Mouse (Mus musculus) gastrocnemius, postnatal 4 days (tissue): ENCODE data around the gene Atf1. TPM values are rescaled to one million over a fixed set of nuclear protein-coding genes. Genes with fewer than 3 reads are reported as not detected.
"Not testable (repeated sequence)": the region's sequence is repeated elsewhere in the genome, so short reads cannot be mapped to it uniquely, and the experiment has no call there.

Experiments used
- DNase-seq, 2 experiments: peaks; one replicate each; pipeline ENCODE4 v3.0.0; 2021 to 2022; ENCODE audit warnings: low spot score in 2 of 2, mixed read lengths in 2 of 2
- total RNA-seq, 2 experiments: library from RNA; stranded (reverse); gene quantifications; 2 replicates each; pipeline ENCODE4 v1.2.3; 2021

Atf1 gene
- total RNA-seq, 2 experiments from 2014 or later: 66.1 to 68.7 TPM

DNA sequence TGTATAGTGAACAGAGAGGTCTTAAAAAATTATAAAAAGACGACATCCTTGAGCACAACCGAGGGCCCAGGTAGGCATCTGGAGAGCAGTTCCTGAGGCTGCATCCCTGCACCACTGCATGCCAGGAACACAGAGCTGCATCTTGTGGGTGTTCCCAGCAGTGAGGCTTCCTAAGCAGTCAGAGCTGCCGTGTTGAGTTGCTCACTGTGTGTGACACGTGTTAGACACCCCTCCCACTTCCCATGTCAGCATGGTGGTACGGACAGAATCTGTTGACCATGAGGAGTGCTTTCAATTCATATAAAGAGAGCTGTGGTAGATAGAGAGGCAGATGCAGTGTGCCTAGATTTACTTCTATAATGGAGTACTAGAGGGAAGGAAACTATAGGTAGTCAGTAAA is 29.7 kb downstream of the Atf1 start:
- no peak for DNase-seq

DNA sequence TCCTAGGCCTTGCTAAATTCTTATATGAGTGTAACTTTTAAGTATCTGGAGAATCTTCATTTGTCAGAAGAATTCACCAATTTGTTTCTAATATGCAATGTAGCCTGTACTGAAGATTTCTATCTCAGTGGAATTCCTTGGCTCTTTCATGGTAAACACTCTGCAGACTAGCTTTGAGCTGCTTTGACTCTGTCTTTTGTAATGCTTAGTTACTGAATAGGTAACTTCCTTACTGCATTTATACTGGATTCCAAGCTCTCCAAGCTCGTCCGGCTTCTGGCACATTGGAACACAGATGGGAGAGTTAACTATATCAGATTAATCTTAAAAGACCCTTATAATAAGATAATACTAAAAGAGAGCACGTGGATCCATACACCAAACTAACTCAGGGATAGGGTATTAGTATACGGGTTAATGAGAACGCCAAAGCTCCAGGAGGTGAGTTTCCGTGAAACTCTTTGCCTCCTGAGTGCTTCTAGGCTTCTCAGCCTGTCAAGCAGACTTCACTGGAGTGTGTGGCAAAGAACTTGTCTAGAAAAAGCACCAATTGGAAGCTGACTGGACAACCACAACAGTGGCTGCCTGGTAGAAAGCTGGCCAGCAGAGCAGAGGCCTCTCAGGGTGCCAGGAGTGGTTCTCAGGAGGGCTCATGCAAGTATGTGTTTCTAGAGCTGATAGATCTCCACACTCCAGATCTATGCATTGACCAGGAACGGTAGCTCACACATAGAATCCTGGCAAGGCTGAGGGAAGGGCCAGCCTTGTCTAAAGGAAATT is 31.2 kb downstream of the Atf1 start:
- no peak for DNase-seq

DNA sequence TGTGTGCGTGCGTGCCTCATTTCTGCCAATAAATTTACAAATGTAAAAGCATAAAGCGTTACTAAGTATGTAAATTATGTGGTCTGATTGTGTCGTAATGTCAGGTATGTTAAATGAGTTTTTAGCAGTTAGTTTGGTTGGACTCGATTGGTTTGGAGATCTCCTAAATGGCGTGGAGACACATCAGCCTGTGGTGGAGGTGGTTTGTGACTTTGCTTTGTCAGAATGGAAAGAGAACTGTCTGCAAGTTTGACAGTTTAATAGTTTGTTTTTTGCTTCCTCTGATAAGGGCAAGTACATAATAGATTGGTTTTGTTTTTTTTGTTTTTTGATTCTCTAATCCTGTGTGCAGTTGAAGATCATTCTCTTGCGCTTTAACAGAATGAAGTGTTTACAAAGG is 32.7 kb downstream of the Atf1 start:
- not testable (repeated sequence) for DNase-seq

DNA sequence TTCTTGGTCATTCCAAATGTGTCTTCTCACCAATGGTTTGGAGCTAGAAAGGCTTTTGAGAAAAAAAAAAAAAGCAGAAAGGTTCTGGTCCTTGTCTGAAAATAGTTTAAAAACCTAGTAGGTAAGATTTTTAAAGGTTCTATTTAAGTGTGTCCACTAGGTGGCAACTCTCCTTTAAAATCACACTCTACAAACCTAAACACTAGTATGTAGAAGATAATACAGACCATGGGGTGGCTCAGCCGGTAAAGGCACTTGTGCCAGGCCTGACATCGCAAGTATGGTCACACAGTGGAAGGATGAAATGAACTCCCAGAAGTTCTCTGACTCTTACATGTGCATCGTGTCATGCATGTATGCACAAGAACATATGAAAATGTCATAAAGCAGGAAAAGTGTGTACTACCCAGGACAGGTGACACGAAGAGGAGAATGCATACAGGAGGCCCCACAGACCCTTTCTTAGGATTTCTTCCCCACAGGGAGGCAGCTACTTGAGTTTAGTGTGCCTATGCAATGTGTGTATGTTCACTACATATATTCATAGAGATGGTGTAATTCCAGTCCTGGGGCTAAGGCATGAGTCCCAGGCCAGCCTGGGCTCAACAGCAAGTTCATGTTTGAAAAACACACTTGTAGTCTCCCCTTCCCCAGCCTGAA is 35.8 kb downstream of the Atf1 start:
- no peak for DNase-seq

DNA sequence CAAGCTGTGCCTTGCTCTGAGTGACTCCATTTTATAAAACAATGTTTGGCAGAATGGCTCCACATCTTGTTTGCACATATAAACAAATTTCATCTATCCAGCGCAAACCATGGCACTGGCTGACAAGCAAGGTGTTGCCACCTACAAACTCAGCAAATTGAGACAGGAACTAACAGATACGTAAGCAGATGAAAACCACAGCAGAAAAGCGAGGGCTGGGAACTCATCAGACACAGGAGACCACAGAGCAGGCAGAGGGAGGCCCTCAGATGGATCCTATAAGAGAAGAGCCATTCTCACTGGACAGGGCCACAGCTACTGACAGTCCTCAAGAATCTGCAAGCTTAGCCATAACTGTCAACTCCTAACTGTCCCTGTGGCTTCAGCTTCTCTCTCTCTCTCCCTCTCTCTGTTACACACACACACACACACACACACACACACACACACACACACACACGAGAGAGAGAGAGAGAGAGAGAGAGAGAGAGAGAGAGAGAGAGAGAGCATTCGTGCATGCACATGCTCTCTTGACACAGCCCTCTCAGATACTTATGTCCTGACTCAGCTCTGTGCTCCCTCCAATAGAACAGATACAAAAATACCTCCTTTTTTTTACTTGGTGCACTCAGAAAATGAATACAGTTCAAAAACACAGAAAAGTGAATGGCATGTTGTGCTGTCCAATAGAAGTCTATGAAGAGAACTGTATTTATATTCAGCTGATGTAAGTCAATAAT is 38.1 kb downstream of the Atf1 start:
- DNase-seq: no peak

DNA sequence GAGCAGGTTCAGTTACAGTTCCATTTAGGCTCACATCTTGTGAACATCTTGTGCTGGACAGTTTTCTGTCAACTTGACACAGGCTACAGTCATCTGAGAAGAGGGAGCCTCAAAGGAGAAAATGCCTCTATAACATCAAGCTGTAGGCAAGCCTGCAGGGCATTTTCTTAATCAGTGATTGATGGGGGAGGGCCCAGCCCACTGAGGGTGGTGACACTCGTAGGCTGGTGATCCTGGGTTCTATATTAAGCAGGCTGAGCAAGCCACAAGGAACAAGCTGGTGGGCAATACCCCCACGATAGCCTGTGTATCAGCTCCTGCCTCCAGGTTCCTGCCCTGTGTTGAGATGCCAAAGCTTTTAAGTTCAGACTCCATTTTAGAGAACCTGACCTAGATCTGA is 41.3 kb downstream of the Atf1 start:
- DNase-seq: no peak

DNA sequence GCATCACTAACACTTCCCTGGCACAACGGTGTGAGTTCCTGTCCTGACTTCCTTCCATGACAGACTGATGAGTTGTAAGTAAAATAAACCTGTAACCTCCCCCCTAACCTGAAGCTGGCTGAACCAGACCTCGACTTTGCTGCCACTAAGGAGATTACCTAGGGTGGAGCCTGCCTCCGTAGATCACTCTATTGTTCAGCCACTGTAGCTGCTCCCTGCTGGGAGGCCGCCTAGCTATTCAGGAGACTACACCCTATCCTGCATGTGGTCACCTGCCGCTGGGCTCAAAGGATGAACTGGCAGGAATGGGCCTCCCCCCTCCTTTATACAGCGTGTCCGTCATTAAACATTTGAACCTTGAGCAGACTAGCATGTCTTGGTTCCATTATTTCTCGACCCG is 42.2 kb downstream of the Atf1 start:
- DNase-seq: no peak

DNA sequence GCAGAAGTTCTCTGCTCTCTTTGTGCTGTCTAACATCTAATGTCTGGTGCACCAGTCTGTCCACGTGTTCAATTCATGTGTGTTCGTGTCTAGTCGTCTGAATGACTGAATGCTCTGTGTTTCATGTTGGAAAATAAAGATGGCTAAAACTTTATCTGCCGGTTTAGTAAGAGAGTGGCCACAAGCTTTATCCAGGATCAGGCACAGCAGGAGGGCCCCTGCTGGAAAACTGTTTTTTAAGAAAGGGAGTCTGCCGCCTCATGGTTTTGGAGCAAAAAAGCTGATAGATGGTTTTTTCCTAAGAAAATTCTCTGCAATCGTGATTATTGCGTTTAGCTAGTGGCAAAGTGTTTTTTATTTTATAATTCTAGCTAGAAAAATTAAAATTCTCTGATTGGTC is 43.0 kb downstream of the Atf1 start:
- not testable (repeated sequence) for DNase-seq

DNA sequence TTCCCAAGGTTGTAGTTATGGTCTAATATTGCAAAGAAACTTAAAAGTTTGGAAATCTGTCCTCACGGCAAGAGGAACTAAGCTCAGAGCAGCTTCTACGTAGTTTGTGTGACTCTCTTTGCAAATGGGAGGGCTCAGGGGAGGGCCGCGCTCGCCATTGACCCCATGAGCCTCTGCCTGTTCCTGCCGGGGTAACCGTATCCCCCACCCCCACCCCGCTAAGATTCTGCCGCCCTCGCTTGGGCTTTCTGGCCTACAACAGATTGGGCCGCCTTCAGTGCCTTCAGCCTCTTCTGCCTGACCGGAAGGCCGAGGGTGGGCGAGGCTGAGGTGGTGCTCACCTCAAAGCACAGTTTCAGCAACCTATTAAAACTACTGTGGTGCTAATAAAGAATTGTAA is 43.8 kb downstream of the Atf1 start:
- DNase-seq: no peak

DNA sequence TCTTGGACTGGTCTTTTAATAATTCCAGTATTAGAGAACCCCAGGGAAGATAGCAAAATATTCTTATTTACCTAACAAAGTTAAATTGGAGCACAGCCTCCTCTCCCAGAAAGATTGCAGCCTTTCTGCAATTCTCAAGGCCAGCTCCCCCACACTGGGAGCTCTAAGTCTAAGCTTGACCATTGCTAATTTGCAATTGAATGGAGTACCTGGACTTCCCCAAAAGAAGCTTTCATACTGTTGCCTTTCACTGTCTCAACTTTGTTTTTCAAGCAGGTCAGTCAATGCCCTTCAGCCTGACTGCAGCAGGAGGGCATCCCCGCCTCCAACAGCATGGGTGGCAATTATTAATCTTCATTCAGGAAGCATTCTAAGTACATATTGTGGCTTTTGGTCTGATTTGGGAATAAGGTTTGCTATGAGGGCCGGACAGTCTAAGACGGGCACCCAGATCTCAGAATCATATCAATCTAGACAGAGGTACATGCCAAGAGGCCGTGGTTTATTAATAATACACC is 46.2 kb downstream of the Atf1 start:
- not testable (repeated sequence) for DNase-seq

DNA sequence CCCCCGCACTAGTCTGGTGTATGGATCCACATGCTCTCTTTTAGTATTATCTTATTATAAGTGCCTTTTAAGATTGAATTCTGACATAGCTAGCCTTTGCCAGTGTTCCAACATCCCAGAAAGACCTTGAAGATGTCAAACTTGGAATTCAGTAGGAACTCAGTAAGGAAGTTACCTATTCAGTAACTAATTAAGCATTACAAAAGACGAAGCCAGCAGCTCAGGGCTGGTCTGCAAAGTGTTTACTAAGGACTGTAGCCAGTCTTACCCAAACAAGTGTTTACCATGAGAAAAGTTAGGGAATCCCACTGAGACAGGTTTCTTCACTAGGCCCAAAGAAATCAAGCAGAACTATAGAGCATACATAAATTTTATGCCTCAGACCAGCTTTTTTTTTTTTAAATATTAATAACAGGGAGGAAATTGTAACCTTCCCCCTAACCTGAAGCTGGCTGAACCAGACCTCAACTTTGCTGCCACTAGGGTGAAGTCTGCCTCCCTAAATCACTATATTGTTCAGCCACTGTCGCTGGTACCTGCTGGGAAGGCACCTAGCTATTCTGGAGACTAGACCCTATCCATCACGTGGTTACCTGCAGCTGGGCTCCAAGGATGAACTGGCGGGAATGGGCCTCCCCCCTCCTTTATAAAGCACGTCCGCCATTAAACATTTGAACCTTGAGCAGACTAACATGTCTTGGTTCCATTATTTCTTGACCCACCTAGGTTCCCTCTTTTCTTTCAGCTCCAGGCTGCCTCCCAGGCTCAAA is 47.4 kb downstream of the Atf1 start:
- DNase-seq: no peak

DNA sequence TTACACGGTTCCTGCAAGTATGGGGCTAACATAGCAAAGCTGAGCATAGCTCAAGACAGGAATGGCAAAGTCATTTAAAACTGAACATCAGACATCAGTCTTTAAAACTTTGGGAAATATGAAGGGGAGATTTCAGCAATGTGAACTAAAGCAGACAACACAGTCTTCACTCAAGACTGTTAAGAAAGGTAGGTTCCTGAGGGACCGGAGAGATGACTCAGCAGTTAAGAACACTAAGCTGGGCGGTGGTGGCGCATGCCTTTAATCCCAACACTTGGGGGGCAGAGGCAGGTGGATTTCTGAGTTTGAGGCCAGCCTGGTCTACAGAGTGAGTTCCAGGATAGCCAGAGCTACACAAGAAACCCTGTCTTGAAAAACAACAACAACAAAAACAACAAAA is 48.8 kb downstream of the Atf1 start:
- DNase-seq: no peak

DNA sequence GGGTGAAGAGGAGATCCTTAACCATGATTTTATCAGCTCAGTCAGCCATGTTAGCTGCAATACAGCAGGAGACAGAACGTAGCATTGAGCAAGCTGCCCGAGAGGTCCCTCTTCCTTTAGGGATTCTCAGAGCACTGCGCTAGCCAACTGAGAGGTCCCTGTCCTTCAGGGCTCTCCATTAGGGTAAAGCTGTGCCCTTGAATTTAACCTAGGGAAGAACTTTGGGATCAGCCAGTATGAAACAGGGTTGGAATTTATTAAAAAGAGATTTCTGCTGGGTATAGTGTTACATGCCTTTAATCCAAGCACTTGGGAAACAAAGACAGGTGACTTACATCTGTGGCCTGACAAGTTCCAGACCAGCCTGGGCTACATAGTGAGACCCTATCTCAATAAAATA is 50.0 kb downstream of the Atf1 start:
- no peak for DNase-seq

DNA sequence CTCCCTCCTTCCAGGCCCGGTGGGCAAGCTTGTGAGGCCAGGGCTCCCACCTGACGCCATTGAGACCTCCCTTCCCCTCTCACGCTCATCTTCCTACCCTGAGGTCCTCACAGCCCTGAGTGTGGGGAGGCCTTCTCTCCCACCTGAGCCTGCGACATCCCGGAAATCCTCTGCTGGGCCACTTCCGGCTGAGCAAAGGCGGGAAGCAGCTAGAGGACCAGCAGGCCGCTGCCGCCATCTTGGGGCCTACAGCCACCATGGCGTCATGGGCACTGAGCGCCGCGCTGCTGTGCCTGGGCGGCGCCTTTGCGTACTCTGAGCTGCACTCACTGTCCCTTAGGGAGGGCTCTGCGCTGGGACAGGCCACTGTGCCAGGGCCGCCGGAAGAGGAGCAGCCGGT is 53.0 kb downstream of the Atf1 start, which contains the start of gene Tmprss12:
Gene Tmprss12, plus strand, starts transcription at position 212 of the 400 bp plus-strand sequence.
- DNase-seq: no peak

DNA sequence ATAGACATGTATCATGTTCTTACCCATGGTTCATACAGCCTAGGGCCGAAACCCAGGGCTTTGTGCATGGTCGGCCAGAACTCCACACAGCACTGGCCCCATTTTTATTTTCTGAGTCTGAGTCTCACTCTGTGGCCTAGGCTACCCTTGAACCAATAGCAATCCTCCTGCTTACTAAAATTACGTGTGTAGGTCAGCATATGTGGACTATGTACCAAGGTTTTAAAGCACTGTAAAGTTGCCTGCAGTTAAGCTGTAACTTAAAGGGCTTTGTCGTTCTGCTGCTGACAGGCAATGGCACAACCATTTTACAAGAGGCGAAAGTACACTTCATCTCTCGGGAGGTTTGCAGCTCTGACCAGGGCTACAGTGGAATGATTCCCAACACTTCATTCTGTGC is 61.4 kb downstream of the Atf1 start:
- no peak for DNase-seq

DNA sequence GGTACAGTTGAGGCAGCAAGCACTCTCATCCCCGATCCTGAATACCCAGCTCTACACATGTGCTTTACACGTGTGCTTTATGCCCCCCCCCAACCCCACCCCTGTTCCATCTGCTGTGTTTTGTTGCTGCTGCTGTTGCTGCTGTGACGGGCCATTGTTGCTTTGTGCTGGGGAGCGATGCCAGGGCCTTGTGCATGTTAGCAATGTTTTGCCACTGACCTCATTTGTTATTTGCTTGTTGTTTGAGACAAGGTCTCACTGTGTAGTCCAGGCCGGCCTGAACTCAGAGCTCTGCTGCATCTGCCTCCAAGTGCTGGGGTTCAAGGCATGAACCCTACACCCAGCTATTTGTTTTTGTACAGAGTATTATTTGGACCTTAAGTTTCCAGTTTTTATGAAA is 63.2 kb downstream of the Atf1 start:
- DNase-seq: no peak

DNA sequence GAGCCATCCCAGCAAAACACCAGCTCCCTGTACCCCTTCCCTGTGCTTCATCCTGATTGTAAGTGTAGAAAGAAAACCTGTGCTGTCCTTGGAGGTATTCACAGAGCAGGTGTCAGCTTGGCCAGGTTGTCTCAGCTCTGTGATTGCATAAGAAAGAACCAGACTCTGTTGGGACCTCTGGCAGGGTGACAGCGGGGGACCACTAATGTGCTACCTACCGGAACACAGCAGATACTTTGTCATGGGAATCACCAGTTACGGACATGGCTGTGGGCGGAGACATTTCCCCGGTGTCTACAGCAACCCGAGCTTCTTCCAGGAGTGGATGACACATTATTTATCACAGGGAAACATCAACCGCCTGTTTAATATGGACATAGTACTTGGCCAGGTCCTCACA is 64.7 kb downstream of the Atf1 start:
- DNase-seq: no peak

DNA sequence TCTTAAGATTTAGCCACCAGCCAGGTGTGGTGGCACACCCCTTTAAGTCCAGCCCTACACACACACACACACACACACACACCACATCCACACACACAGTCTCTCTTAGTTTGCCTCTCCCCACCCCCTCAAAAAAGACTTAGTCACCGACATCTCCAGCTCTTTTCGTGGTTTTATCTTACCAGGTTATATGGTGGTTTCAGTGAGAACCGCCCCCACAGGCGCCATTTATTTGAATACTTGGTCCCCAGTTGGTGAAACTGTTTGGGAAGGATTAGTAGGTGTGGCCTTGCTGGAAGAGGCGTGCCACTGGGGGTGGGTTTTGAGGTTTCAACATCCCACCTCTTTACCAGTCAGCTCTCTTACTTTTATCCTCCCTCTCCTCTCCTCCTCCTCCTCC is 70.2 kb downstream of the Atf1 start:
- no peak for DNase-seq

DNA sequence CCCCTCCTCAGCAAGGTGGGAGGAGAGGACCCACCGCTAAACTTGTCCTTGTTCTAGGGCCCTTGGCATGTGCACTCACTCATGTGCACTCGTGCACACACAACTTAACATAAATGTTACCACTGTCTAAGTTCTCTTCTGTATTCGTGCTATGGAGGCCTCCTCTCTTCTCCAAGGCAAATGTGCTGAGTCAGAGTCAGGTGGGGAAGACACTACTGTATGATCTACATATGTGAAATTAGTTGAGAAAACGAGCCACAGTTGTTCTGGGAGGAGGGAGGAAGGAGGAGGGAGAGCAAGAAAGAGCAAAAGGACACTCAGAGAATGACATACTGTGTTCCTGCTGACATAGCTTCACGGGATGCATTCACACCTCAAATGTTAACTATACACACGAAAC is 72.9 kb downstream of the Atf1 start:
- DNase-seq: no peak

DNA sequence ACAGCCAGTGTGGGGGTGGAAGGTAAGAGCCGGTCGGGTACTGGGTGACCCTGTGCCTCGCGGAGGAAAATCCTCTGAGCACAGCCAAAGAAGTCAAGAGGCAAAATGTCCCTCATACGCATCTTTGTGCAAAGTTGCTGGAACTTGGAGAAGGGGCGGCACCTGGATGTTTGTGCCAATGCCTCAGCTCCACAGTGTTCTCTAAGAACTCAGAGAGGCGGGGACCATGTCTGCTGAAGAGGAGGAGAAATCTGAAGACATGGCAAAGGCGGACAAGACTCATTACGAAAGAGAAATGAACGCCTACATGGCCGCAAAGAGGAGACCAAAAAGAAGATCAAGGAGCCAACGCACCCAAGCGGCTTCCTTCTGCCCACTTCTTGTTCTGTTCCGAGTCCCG is 73.9 kb downstream of the Atf1 start:
- DNase-seq: no peak

DNA sequence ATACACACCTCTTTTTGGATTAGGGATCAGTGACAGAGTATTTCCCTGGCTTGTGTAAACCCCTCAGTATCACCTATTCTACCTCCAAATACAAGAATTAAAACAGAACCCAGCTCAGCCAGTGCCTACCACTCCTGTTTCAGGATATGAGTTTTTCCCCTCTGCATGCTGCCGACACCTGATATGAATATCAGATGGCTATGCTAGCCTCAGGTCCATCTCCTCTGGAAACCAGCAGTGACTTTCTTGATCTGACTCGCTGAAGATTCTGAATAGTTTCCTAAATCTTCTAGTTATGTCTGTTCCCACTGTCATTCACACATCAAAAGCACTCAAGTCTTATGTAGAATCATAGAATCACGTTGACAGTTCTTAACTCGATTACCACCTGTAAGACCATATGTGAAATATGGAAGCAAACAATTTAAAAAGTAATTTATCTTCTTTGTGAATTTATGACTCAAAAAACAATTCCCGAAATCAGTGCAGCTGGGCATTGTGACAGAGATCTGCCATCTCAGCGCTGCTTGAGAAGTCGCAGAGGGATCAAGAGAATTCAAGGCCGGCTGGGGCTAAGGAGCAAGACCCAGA is 75.9 kb downstream of the Atf1 start:
- no peak for DNase-seq
